Mouse (Mus musculus): Measurements from ENCODE around the gene Relch. TPM values are rescaled to one million over a fixed set of nuclear protein-coding genes. Genes with fewer than 3 reads are reported as not detected.

Relch gene
- total RNA-seq (2012; rRNA removed) (29.2 and 31.4 TPM in 2 replicates), polyA plus RNA-seq (2012; ENCODE audit: insufficient read depth in 1 of 2, insufficient read length in 2 of 2, low read depth in 1 of 2, low replicate concordance in 2 of 2, missing spikeins in 1 of 2) (10 to 100 TPM; 39.0 to 41.9 TPM)

- peaks cover 4 to 20% of the 10 kb centered on the region in 2 experiments for H3K4me1 ChIP-seq (ENCODE audit: control insufficient read depth in 1 of 2, insufficient read depth in 2 of 2, low read length in 2 of 2)
- H3K9me3 ChIP-seq (replicated peaks; ENCODE audit: insufficient read depth, low read length) = no peaks in the 10 kb centered on the region
- peak within 1 kb of the TSS; percentile 82 to 95 for H3K4me3 ChIP-seq (ENCODE audit: control insufficient read depth in 1 of 2, insufficient read depth in 1 of 2, low read depth in 2 of 2, low read length in 2 of 2)
- H3K27ac ChIP-seq (ENCODE audit: control insufficient read depth, low read depth, low read length) = peak within 1 kb of the TSS; percentile 86
- H3K9ac ChIP-seq (ENCODE audit: control insufficient read depth, low read depth, low read length, poor library complexity, severe bottlenecking) = peak within 1 kb of the TSS; percentile 87
- H3K36me3 ChIP-seq (ENCODE audit: control insufficient read depth in 1 of 2, insufficient read depth in 2 of 2, low read length in 2 of 2) = peaks cover 7 to 31% of the 10 kb centered on the region in 2 experiments
- peaks cover 44% of the 10 kb centered on the region for H3K79me2 ChIP-seq (ENCODE audit: control insufficient read depth, insufficient read depth, low read length, poor library complexity)
- H3K27me3 ChIP-seq (ENCODE audit: control insufficient read depth in 1 of 2, insufficient read depth in 2 of 2, low read length in 2 of 2) = no peaks in the 10 kb centered on the region
- DNase-seq (ENCODE audit: low read depth, low spot score) = peak; percentile 100
- TF ChIP-seq CTCF (IDR thresholded peaks at IDR 0.05 in 2 of 3, conservative IDR thresholded peaks at IDR 0.05 in 1 of 3; ENCODE audit: control insufficient read depth in 1 of 3, insufficient read depth in 1 of 3, low read depth in 2 of 3, low read length in 3 of 3, poor library complexity in 1 of 3, severe bottlenecking in 1 of 3) (no peak), GATA1 (IDR thresholded peaks at IDR 0.05; ENCODE audit: low read depth, low read length) (peak; percentile 51; the same call in 1 of the 2 replicates), RCOR1 (IDR thresholded peaks at IDR 0.05; ENCODE audit: low read depth, low read length) (no peak), HCFC1 (IDR thresholded peaks at IDR 0.05; ENCODE audit: low read depth, low read length) (peak; percentile 82), NRF1 (IDR thresholded peaks at IDR 0.05; ENCODE audit: insufficient read depth, low read depth, low read length, poor library complexity, severe bottlenecking) (no peak), KAT2A (conservative IDR thresholded peaks at IDR 0.05; ENCODE audit: low read depth, low read length) (no peak; the same call in 1 of the 2 replicates), MAX (IDR thresholded peaks at IDR 0.05; ENCODE audit: low read length) (peak; percentile 80), MYC (IDR thresholded peaks at IDR 0.05; ENCODE audit: low read depth, low read length) (no peak; the same call in 1 of the 2 replicates), ZNF384 (IDR thresholded peaks at IDR 0.05; ENCODE audit: low read depth, low read length) (no peak), TAL1 (IDR thresholded peaks at IDR 0.05; ENCODE audit: low read length) (peak; percentile 73), POLR2A (IDR thresholded peaks at IDR 0.05; ENCODE audit: control insufficient read depth in 1 of 2, insufficient read depth in 1 of 2, low read depth in 1 of 2, low read length in 2 of 2, poor library complexity in 1 of 2) (peak; percentile 55 to 92; a peak in 3 of 4 replicates), MAZ (IDR thresholded peaks at IDR 0.05; ENCODE audit: low read depth, low read length) (no peak; the same call in 1 of the 2 replicates), GABPA (IDR thresholded peaks at IDR 0.05; ENCODE audit: low read depth, low read length) (no peak; the same call in 1 of the 2 replicates), ETS1 (IDR thresholded peaks at IDR 0.05; ENCODE audit: low read depth, low read length) (peak; percentile 59; the same call in 1 of the 2 replicates), EP300 (IDR thresholded peaks at IDR 0.05; ENCODE audit: low read depth in 1 of 2, low read length in 2 of 2) (peak; percentile 63 to 66), SIN3A (IDR thresholded peaks at IDR 0.05; ENCODE audit: low read length) (peak; percentile 83), UBTF (IDR thresholded peaks at IDR 0.05; ENCODE audit: borderline replicate concordance, insufficient read depth, low read depth, low read length) (no peak), BHLHE40 (IDR thresholded peaks at IDR 0.05; ENCODE audit: borderline replicate concordance, low read depth, low read length) (no peak), USF1 (IDR thresholded peaks at IDR 0.05; ENCODE audit: low read depth, low read length) (no peak), POLR2AphosphoS5 (IDR thresholded peaks at IDR 0.05; ENCODE audit: borderline replicate concordance, low read depth, low read length) (peak; percentile 2; the same call in 1 of the 2 replicates), CHD2 (IDR thresholded peaks at IDR 0.05; ENCODE audit: low read length) (peak; percentile 97), E2F4 (IDR thresholded peaks at IDR 0.05; ENCODE audit: borderline replicate concordance, low read depth, low read length) (no peak), MAFK (IDR thresholded peaks at IDR 0.05; ENCODE audit: borderline replicate concordance, low read depth, low read length) (no peak), TBP (IDR thresholded peaks at IDR 0.05; ENCODE audit: low read depth, low read length) (peak; percentile 65), CHD1 (IDR thresholded peaks at IDR 0.05; ENCODE audit: low read depth, low read length) (no peak), MYB (IDR thresholded peaks at IDR 0.05; ENCODE audit: low read depth, low read length) (no peak), NELFE (IDR thresholded peaks at IDR 0.05; ENCODE audit: low read depth, low read length) (peak; percentile 87), USF2 (IDR thresholded peaks at IDR 0.05; ENCODE audit: borderline replicate concordance in 1 of 2, insufficient read depth in 1 of 2, low read depth in 1 of 2, low read length in 2 of 2) (no peak), MEF2A (IDR thresholded peaks at IDR 0.05; ENCODE audit: extremely low read depth, insufficient replicate concordance, low read depth, low read length, poor library complexity, severe bottlenecking) (no peak), RAD21 (IDR thresholded peaks at IDR 0.05; ENCODE audit: low read depth, low read length) (no peak), ZC3H11A (IDR thresholded peaks at IDR 0.05; ENCODE audit: low read depth, low read length) (no peak), ZMIZ1 (IDR thresholded peaks at IDR 0.05; ENCODE audit: low read depth, low read length) (peak; percentile 70), JUND (IDR thresholded peaks at IDR 0.05; ENCODE audit: low read depth, low read length) (no peak), ZKSCAN1 (IDR thresholded peaks at IDR 0.05; ENCODE audit: low read depth, low read length) (no peak), POLR2AphosphoS2 (IDR thresholded peaks at IDR 0.05; ENCODE audit: low read length) (peak; percentile 90; the same call in 1 of the 2 replicates)
Measured at GRCm38 (mm10) chr1:105663171-105663961, at the start of gene Relch, which contains the start of gene Pign. Gene Relch (plus strand): TSS chr1:105663861. Gene Pign (minus strand): TSS chr1:105663677.
